Mouse (Mus musculus) left cerebral cortex, adult 11 months (tissue): Measurements from ENCODE around the gene Kif1a.
"Not testable (repeated sequence)": the region's sequence is repeated elsewhere in the genome, so short reads cannot be mapped to it uniquely, and the experiment has no call there.

Experiments
- DNase-seq: peaks from one replicate; pipeline ENCODE4 v3.0.0; 2022; ENCODE audit warnings: low spot score

The Kif1a gene

GRCm38 (mm10) chr1:93018716-93019115, 83.0 kb downstream of the Kif1a start:
- DNase-seq = no peak

GRCm38 (mm10) chr1:93015136-93015535, 86.6 kb downstream of the Kif1a start:
- DNase-seq = no peak

- peak; percentile 63 for DNase-seq
Observed at GRCm38 (mm10) chr1:93014460-93014859, 87.3 kb downstream of the Kif1a start.

- DNase-seq = no peak
Observed at GRCm38 (mm10) chr1:93013367-93013766, 88.4 kb downstream of the Kif1a start.

GRCm38 (mm10) chr1:93012103-93012585, 89.6 kb downstream of the Kif1a start:
- DNase-seq = no peak

GRCm38 (mm10) chr1:93010731-93011130, 91.0 kb downstream of the Kif1a start:
- DNase-seq = no peak

GRCm38 (mm10) chr1:93009196-93009595, 92.6 kb downstream of the Kif1a start:
- no peak for DNase-seq

- no peak for DNase-seq
Observed at GRCm38 (mm10) chr1:93006061-93006460, 95.7 kb downstream of the Kif1a start, which contains the start of gene Aqp12. TSS of gene Aqp12 (plus strand) at chr1:93006334.

- no peak for DNase-seq
Observed at GRCm38 (mm10) chr1:92992880-92993279, 108.9 kb downstream of the Kif1a start.

GRCm38 (mm10) chr1:92992214-92992855, 109.4 kb downstream of the Kif1a start:
- DNase-seq = no peak

GRCm38 (mm10) chr1:92989891-92990290, 111.9 kb downstream of the Kif1a start:
- DNase-seq = no peak

- no peak for DNase-seq
Observed at GRCm38 (mm10) chr1:92988894-92989293, 112.9 kb downstream of the Kif1a start.

- no peak for DNase-seq
Observed at GRCm38 (mm10) chr1:92984999-92985398, 116.8 kb downstream of the Kif1a start.

GRCm38 (mm10) chr1:92982931-92983605, 118.7 kb downstream of the Kif1a start:
- DNase-seq = no peak

- DNase-seq = no peak
Observed at GRCm38 (mm10) chr1:92981056-92981845, 120.5 kb downstream of the Kif1a start.

- no peak for DNase-seq
Observed at GRCm38 (mm10) chr1:92979073-92979602, 122.6 kb downstream of the Kif1a start.

- DNase-seq = no peak
Observed at GRCm38 (mm10) chr1:92978645-92979044, 123.1 kb downstream of the Kif1a start.

- DNase-seq = no peak
Observed at GRCm38 (mm10) chr1:92976141-92976566, 125.6 kb downstream of the Kif1a start.

GRCm38 (mm10) chr1:92972854-92973253, 128.9 kb downstream of the Kif1a start:
- DNase-seq = no peak

- no peak for DNase-seq
Observed at GRCm38 (mm10) chr1:92971879-92972795, 129.6 kb downstream of the Kif1a start.

- not testable (repeated sequence) for DNase-seq
Observed at GRCm38 (mm10) chr1:92970791-92971190, 131.0 kb downstream of the Kif1a start.
